In the genomic region with DNA sequence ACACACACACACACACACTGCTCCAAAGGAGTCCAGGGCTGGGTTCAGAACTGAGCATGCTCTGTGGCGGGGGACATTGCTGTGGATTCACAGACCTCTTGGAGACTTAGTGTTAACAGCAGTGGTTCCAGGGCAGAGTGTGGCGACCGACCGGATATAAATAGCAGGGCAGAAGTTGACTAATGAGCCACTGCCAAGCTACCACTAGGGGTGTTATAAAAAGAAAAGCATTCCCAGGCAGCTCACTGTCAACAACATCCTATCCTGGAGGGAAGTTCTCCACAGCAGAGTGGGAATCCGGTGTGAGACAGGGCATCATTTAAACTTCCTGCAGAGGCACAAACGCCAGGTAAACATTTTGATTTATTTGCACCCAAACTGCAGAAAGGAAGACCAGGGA, we compare ENCODE assay signal across 11 mouse cellular contexts. TPM values are rescaled to one million over a fixed set of nuclear protein-coding genes. Genes with fewer than 3 reads are reported as not detected.
DNase-seq lines count a peak whose midpoint lies in the region; ATAC-seq and TF ChIP-seq lines count a peak whose summit lies in the region.
"Had no signal": no experiment of that assay in that cellular context is flagged by ENCODE, and none has a peak within 500 bp of the region (broad histone marks: within the 10 kb centered on the region; RNA-seq: fewer than 3 reads in every experiment).

No protein-coding gene starts in this region.

- TF ChIP-seq CTCF in layer of hippocampus, adult 2 months (conservative IDR thresholded peaks at IDR 0.05): peak; percentile 60

- H3K27ac ChIP-seq in layer of hippocampus, adult 2 months: no peak overlapping the region
- no peak overlapping the region for H3K27ac ChIP-seq in forebrain, embryonic 12.5 days
- H3K27ac ChIP-seq: embryonic facial prominence, embryonic 13.5 days had no signal

- no peak overlapping the region for H3K9ac ChIP-seq in forebrain, embryonic 12.5 days
- H3K9ac ChIP-seq: embryonic facial prominence, embryonic 13.5 days had no signal

- WGBS in forebrain, embryonic 12.5 days: 63% methylated on average over 6 of the region's 6 CpGs

- H3K27me3 ChIP-seq in forebrain, embryonic 12.5 days: peaks cover 21% of the 10 kb centered on the region

- no peaks in the 10 kb centered on the region for H3K4me1 ChIP-seq in forebrain, embryonic 12.5 days
- H3K4me1 ChIP-seq: embryonic facial prominence, embryonic 13.5 days had no signal

- H3K36me3 ChIP-seq in forebrain, embryonic 12.5 days (replicated peaks): no peaks in the 10 kb centered on the region
- H3K36me3 ChIP-seq: embryonic facial prominence, embryonic 13.5 days had no signal

- no peak overlapping the region for H3K4me2 ChIP-seq in forebrain, embryonic 12.5 days
- H3K4me2 ChIP-seq: embryonic facial prominence, embryonic 13.5 days had no signal

- no peaks in the 10 kb centered on the region for H3K9me3 ChIP-seq in forebrain, embryonic 12.5 days
- H3K9me3 ChIP-seq: embryonic facial prominence, embryonic 13.5 days had no signal

- ATAC-seq in megakaryocyte progenitor cell, adult 5-6 weeks (replicated peaks; ENCODE audit: poor library complexity): peak; percentile 59
- ATAC-seq in forebrain, embryonic 12.5 days (ENCODE audit: low FRiP score): no peak

- DNase-seq in layer of hippocampus, adult 2 months (ENCODE audit: low spot score in 2 of 2): no peak
- DNase-seq in layer of hippocampus, adult 9-11 months: no peak
- peak; percentile 56 for DNase-seq in gastrocnemius, postnatal 25 days
- peak; percentile 36 to 62 for DNase-seq in kidney, adult 8-10 months
- DNase-seq in ovary, postnatal 14 days (ENCODE audit: low spot score): no peak
- no peak for DNase-seq in frontal cortex, postnatal 36 days (ENCODE audit: low spot score in 2 of 2)

- no peak overlapping the region for H3K4me3 ChIP-seq in layer of hippocampus, adult 2 months
- no peak overlapping the region for H3K4me3 ChIP-seq in forebrain, embryonic 12.5 days (replicated peaks)
- H3K4me3 ChIP-seq: embryonic facial prominence, embryonic 13.5 days had no signal

RNA-seq across cellular contexts. Expression of a gene that starts 38.0 kb away (rescaled TPM):
- not detected for total RNA-seq in layer of hippocampus, adult 2 months (2021)
- total RNA-seq in gastrocnemius, postnatal 25 days (2021): not detected
- 4.7 and 10.5 TPM in 2 replicates for total RNA-seq in megakaryocyte progenitor cell, adult 5-6 weeks (2015)
- total RNA-seq in megakaryocyte progenitor cell, adult 5-6 weeks (2017): 1.3 and 5.3 TPM in 2 replicates
- 0.29 TPM in 1 of 2 replicates, not detected in the other for polyA plus RNA-seq in forebrain, embryonic 12.5 days (2016; fragmentation: Nextera tagmentation; extraction: Ambion mirVana)
- total RNA-seq: MEL had no signal
- polyA plus RNA-seq: neural tube, embryonic 11.5 days had no signal

RNA-seq across cellular contexts. Expression of a gene that starts 48.4 kb away (rescaled TPM):
- 10 to 100 TPM; 32.1 to 32.2 TPM for total RNA-seq in layer of hippocampus, adult 2 months (2021)
- total RNA-seq in gastrocnemius, postnatal 25 days (2021): 1 to 10 TPM; 9.1 to 9.7 TPM
- total RNA-seq in megakaryocyte progenitor cell, adult 5-6 weeks (2015): 78.1 and 96.0 TPM in 2 replicates
- total RNA-seq in megakaryocyte progenitor cell, adult 5-6 weeks (2017): 75.8 and 82.2 TPM in 2 replicates
- polyA plus RNA-seq in forebrain, embryonic 12.5 days (2016; fragmentation: Nextera tagmentation; extraction: Ambion mirVana): 57.3 and 58.4 TPM in 2 replicates

RNA-seq across cellular contexts. Expression of a gene that starts 55.0 kb away (rescaled TPM):
- total RNA-seq in layer of hippocampus, adult 2 months (2021): 1 to 10 TPM; 3.7 to 4.8 TPM
- total RNA-seq in gastrocnemius, postnatal 25 days (2021): 100 to 1,000 TPM; 365 to 392 TPM
- total RNA-seq in megakaryocyte progenitor cell, adult 5-6 weeks (2015): 1.2 and 1.5 TPM in 2 replicates
- 0.54 TPM in 1 of 2 replicates, not detected in the other for total RNA-seq in megakaryocyte progenitor cell, adult 5-6 weeks (2017)
- polyA plus RNA-seq in forebrain, embryonic 12.5 days (2016; fragmentation: Nextera tagmentation; extraction: Ambion mirVana): 0.79 and 0.83 TPM in 2 replicates
- total RNA-seq: MEL had no signal

RNA-seq across cellular contexts. Expression of a gene that starts 58.8 kb away (rescaled TPM):
- total RNA-seq in layer of hippocampus, adult 2 months (2021): not detected
- under 1 TPM; 0.20 to 0.86 TPM for total RNA-seq in gastrocnemius, postnatal 25 days (2021)
- 0.37 and 1.2 TPM in 2 replicates for total RNA-seq in megakaryocyte progenitor cell, adult 5-6 weeks (2015)
- 0.27 and 0.33 TPM in 2 replicates for total RNA-seq in megakaryocyte progenitor cell, adult 5-6 weeks (2017)
- polyA plus RNA-seq in forebrain, embryonic 12.5 days (2016; fragmentation: Nextera tagmentation; extraction: Ambion mirVana): not detected in 2 replicates
- total RNA-seq: MEL had no signal
- polyA plus RNA-seq: embryonic facial prominence, embryonic 13.5 days; neural tube, embryonic 11.5 days had no signal

Comparison
In these comparisons a context has a peak if more than half of its experiments do, and no peak if none do; other contexts are left out.
1. DNase-seq: peak in gastrocnemius, postnatal 25 days (single experiment) and kidney, adult 8-10 months (2 of 2); none in layer of hippocampus, adult 2 months (0 of 2), layer of hippocampus, adult 9-11 months (single experiment), ovary, postnatal 14 days (single experiment) and frontal cortex, postnatal 36 days (0 of 2).
2. RNA of a gene that starts 55.0 kb away (total RNA-seq): 365 to 392 TPM in gastrocnemius, postnatal 25 days; 3.7 to 4.8 TPM in layer of hippocampus, adult 2 months and 0.54 to 1.5 TPM in megakaryocyte progenitor cell, adult 5-6 weeks; every median in the first group is over 10 times any median in the second.